Mouse (Mus musculus) brown adipose tissue, adult 24 weeks (tissue): ENCODE measurements at regions not wholly inside any gene's neighbourhood (a gene's known extent, or its start where the extent isn't known, plus 50 kb on each side); places are given as distances from the start of the nearest gene placed in this dataset.

Source experiments
- H3K27ac ChIP-seq: fragments of 200-500 bp; replicated peaks from 2 replicates; pipeline ENCODE4 v1.5.1; 2012; ENCODE audit warnings: low read depth, mild to moderate bottlenecking, low read length
- H3K4me1 ChIP-seq: fragments of 200-500 bp; 2 replicates; pipeline ENCODE4 v1.6.1; 2012; ENCODE audit warnings: low read length, mixed read lengths; ENCODE audit not compliant: control insufficient read depth, insufficient read depth, insufficient read length
- H3K4me3 ChIP-seq: fragments of 200-500 bp; 2 replicates; pipeline ENCODE4 v1.5.1; 2012; ENCODE audit warnings: low read depth, mild to moderate bottlenecking, low read length, moderate library complexity; ENCODE audit not compliant: insufficient read depth

DNA sequence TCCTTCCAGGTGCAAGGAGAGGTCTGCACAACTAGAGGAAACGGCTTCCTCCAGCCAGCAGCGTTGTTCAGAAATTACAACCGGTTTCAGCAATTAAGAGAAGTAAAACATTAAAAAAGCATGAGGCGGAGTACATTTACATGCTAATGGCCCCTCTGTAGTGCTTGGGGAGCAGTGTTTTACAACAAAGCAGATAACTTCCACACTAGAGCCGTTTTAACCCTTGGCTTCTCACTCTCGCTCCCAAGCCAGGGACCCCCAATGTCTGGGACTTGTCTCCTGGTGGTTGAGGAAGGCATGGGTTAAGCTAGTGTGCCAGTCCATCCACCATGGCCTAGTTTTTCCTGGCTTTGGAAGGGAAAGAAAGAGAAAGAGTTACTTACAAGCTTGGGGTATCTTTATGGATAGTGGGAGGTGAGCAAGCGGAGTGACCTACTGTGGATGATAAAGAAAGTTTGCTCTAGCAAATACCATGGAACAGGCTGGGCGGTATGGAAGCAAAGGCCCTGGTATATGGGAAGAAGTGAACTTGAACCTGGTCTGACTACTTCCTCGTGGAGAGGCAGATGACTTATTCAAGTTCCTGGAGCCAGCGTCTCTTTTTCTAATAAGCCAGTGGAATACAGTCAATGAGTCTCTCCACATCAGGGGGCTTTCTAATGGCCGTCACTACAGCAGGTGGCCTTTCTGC, 90.8 kb downstream of the Sox9 start:
- H3K27ac ChIP-seq = no peak overlapping the region
- H3K4me1 ChIP-seq = peaks cover 4% of the 10 kb centered on the region; the same call in 1 of the 2 replicates
- no peak overlapping the region for H3K4me3 ChIP-seq

DNA sequence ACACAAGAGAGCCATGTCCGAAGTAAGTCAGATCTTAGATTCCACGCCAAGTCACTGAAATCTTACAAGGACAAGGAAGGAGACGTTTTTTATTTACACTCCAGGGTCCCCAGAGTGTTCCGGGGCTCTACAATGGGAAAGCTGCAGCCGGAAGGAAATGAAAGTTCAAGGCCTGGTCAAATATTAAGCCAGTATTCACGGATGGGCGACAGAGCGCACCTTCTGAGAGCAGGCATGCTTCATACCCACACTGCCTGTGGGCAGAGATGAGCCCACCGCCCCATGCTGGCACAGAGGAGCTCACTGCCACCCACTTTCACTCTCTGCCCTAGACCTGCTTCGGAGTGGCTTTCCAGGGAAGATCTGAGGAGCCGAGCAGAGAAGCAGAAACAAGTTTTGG, 92.2 kb downstream of the Sox9 start:
- no peak overlapping the region for H3K4me3 ChIP-seq
- peaks cover 4% of the 10 kb centered on the region; the same call in 1 of the 2 replicates for H3K4me1 ChIP-seq
- no peak overlapping the region for H3K27ac ChIP-seq

DNA sequence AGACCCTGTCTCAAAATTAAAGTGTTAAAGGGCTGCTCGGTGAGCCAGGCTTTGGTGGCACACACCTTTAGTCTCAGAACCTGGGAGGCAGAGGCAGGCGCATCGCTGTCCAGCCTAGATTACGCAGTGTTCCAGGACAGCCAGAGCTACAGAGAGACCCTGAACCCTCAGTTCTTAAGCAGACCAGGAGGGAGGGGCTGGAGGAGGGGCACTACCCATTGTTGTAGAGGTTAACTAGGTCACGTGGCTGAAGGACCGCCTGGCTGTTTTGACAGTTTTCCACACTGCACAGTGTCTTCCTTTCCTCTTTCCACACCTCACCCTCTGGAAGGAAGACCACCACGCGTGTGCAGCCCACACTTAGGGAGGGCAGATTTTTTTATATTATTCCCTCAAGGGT, 94.2 kb downstream of the Sox9 start:
- H3K27ac ChIP-seq = no peak overlapping the region
- 0 out of 2 replicates have a peak, but pooled peaks cover 2% of the 10 kb centered on the region for H3K4me1 ChIP-seq
- H3K4me3 ChIP-seq = no peak overlapping the region

DNA sequence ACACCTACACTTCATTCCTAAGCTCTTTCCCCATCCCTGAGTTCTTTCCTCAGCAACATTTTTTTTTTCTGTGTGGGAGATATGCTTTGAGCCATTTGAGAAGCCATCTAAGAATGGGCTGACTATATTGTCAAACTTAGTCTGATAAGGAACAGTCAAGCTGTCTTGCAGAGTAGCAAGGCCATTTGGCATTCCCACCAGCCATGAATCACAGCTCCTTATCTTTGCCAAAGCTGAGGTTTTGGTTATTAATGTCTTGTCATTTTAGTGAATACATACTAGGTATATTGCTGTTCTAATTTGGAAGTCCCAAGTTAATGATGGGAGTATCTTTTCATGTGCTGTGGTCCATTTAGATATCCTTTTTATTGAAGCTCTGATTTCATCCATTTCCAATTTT, 96.4 kb downstream of the Sox9 start:
- Histone ChIP-seq H3K4me3 (no peak overlapping the region), H3K4me1 (0 out of 2 replicates have a peak, but pooled peaks cover 2% of the 10 kb centered on the region), H3K27ac (no peak overlapping the region)

DNA sequence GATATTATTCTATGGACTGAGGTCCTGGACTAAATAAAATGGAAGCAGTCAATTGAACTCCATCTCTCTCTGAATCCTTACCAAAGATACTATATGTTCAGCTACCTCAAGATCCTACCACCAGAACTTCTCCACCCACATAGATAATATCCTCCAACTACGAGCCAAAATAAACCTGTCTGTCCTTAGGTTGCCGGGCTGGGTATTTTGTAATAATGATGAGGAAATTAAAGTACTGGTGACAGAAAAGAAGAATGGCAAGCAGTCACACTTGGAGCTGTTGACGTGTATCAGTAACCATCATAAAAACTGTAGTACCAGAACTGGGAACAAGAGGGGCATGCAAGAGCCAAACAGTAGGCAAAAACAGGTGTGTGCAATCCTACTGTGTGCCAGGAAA, 98.7 kb downstream of the Sox9 start:
- H3K27ac ChIP-seq = no peak overlapping the region

DNA sequence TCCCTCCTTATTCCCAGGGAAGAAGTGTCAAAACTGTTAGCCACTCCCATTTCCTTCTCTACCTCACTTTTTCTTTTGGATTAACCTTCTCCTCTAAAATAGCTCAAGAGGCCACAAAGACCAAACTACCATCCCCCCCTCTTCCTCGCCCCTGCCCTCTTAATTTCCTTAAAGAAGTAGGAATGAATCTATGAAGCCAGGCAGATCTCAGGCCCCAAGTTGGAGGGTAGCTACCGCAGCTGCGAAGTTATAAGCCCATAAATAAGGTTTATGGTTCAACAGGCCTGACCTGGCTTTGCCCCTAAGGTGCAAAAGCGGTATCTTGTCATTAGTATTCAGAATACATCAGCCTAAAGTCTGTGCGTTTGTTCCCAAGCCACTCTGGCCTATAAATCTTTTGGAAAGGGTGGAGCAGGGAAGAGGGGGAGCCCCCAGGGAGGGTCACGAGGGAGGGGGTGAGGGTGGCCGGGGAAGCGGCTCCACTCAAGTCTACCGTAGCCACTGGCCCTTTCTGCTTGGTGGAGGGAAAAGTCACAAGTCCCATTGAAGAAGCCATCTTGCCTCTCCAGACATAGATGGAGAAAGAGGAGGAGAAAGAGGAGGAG, 103.4 kb downstream of the Sox9 start:
- Histone ChIP-seq H3K4me3 (no peak overlapping the region), H3K4me1 (no peaks in the 10 kb centered on the region), H3K27ac (no peak overlapping the region)

More for the DNA sequence above, 98.7 kb downstream of the Sox9 start:
- Histone ChIP-seq H3K4me3 (no peak overlapping the region), H3K4me1 (no peaks in the 10 kb centered on the region)

DNA sequence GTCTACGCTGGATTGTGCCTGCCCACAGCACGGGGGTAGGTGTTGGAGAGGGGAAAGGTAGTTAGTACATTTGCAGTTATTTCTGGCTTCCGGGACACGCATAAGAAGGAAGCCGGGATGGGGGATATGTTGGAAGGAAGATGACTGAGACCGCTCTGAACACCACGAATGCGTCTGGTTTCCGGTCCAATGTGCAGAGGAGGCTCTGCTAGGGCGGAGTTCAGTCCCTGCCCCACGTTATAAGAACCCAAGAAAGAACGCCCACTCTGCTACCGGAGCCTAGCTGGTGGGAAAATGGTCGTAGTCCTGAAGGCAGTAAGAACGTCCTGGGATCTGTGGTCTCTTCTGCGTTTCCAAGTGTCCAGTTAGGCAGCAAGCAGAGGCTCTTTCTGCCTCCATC, 104.1 kb downstream of the Sox9 start:
- Histone ChIP-seq H3K4me3 (no peak overlapping the region), H3K4me1 (no peaks in the 10 kb centered on the region), H3K27ac (no peak overlapping the region)

DNA sequence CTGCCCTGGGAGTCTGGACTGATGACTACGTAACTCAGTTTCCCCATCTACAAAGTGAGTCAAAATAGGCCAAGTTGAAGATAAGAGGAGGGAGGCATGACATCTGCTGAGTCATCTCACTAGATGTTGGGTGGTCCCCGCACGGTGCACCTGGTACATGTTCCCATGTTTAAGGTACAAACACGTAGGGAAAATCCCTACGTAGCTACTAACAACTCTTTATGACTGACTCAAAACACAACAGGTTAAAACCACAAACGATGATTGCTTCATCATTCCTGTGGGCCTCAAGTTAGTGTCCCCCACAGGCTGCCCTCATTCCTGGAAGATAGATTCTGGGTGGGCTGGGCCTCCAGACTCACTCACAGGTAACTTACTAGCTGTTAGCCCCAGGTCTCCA, 107.7 kb downstream of the Sox9 start:
- Histone ChIP-seq H3K4me1 (no peaks in the 10 kb centered on the region), H3K27ac (no peak overlapping the region), H3K4me3 (no peak overlapping the region)

DNA sequence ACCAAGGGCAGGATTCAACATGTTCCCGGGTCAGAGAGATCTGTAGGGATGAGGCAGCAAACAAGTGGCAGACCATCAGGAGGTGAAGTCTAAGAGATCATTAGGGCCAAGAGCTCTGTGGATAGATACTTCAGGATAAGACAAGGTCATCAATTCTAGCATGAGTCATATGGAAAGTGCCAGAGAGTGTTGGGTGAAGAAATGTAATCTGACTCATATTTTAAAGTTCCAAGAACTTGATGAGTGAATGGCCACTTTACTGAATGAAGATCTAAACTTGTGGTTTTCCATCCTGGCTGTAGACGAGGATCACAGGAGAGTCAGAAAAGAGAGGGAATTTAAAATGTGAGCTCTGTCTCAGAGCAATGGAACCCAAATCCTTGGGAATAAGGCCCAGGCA, 115.6 kb downstream of the Sox9 start:
- no peak overlapping the region for H3K27ac ChIP-seq
- H3K4me3 ChIP-seq = no peak overlapping the region
- H3K4me1 ChIP-seq = no peaks in the 10 kb centered on the region

DNA sequence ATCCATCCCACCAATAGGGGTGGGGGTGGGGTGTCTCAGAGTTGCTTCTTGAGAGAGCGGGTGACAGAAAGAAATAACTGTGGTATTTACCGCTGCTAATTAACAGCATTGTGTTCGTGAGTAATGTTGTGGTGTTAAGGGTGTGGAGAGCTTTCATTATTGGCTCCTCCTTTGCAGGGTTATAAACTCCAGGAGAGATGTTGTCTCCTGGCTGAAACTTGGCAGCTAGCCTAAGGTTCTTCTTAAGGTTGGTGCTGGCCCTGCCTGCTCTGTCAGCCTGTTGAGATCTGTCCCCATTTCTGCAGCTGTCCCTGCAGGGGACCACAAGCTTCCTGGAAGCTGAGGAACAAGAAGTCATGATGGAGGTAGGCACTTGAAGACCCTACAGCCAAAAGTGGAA, 120.6 kb downstream of the Sox9 start:
- no peak overlapping the region for H3K4me3 ChIP-seq
- no peak overlapping the region for H3K27ac ChIP-seq
- H3K4me1 ChIP-seq = no peaks in the 10 kb centered on the region

DNA sequence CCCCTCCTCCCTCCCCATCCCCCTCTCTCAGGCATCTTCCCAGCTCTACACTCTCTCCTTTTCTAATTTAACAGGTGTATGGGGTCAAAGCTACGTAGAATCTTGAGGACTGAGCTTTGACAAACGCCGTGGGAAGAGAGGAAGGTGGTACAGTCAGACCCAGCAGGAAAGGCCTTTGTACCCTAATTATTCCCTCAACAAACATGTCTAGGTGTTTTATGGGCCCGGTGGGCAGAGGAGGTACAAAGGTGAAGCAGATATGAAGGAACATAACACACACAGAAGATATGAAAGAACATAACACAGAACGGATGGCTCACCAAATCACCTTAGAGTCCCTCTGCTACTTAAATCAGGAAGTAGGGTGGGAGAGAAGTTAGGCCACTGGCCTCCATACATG, 128.3 kb downstream of the Sox9 start:
- Histone ChIP-seq H3K4me3 (no peak overlapping the region), H3K4me1 (no peaks in the 10 kb centered on the region), H3K27ac (no peak overlapping the region)

DNA sequence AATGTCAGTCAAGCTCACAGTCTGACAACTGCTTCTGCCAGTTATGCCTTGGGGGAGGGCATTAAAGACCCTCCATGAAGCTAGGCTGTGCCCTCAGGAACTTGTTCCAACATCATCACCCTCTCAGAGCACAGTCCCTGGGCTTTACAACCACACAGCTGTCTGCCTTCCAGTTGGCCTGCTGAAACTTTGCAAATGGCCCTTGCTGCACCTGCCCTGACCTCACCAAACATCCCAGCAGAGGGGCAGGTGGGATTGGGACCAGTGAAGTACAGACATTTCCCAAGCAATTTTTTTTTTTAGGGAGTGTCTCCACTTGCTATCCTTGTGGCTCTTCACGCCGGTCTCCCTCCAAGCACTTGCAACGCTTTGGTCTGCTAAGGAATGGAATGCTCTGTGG, 130.9 kb downstream of the Sox9 start:
- Histone ChIP-seq H3K4me3 (no peak overlapping the region), H3K4me1 (no peaks in the 10 kb centered on the region), H3K27ac (no peak overlapping the region)

DNA sequence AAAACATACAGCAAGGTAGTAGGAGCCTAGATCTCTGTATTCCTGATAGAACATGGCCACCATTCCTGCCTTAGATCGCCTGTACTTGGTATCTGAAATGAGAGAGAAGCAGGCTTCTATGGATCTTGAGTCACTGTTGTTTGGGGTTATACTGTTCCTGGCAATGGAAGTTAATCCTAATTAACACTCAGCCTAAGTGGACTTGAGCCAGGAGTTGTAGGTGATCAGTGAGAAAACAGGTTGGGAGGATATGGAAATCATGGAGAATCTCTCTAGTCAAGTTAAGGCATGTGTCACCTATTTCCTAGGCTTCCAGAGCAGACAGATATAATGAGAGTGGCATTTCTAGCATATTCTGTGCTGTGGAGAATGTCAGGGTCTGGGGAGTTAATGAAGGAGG, 134.9 kb downstream of the Sox9 start:
- no peak overlapping the region for H3K27ac ChIP-seq
- no peak overlapping the region for H3K4me3 ChIP-seq
- no peaks in the 10 kb centered on the region for H3K4me1 ChIP-seq

DNA sequence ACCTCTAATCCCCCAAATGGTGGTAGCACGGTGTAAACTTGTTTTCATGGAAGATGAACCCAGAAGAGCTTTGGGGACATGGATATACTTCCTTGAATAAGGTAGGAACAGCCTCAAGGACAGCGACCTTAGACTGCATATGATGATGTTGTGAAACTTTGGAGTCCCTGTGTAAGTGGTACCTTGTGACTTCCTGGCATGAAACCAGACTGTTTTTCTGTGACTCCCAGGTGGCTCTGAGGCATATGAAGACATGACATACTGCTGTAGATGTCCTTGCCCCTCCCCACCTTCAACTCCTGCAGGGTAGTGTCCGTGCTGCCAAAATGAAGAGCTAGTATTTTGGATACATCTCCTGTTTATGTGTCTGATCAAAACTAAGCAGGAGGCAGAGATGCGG, 138.1 kb downstream of the Sox9 start:
- H3K4me3 ChIP-seq = no peak overlapping the region
- H3K4me1 ChIP-seq = no peaks in the 10 kb centered on the region
- H3K27ac ChIP-seq = no peak overlapping the region

DNA sequence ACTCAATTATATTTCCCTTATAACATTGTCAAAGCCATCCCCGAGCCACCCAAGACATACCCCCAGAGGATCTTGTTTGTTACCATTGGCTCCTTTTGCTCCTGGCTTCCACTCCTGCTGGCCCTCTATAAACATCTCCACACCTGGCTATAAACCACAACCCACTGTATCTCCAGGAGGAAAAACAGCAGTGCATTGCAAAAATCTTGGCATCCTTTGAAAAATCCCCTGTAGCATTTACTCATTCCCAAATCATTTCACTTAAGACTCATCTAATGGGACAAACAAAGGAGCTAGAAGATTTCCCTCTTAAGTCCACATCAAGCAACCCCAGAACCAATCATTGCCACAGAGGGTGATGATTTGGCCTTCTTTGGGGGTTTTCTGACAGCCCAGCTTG, 142.6 kb downstream of the Sox9 start:
- Histone ChIP-seq H3K4me3 (no peak overlapping the region), H3K4me1 (no peaks in the 10 kb centered on the region), H3K27ac (no peak overlapping the region)

DNA sequence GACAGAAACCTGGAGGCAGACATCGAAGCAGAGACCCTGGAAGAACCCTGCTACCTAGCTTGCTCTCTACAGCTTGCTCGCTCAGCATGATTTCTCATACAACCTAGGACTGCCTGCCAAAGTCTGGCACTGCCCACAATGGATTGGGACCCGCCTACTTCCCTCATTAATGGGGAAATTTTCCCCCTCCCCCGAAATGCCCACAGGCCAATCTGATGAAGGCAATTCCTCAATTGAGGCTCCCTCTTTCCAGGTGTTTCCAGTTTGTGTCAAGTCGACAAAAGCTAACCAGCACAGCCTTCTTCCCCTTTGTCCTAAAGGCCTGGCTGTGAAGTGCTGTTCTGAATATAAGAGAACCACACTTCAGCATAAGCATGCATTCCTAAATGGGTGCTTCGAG, 143.1 kb downstream of the Sox9 start:
- Histone ChIP-seq H3K4me3 (no peak overlapping the region), H3K4me1 (no peaks in the 10 kb centered on the region), H3K27ac (no peak overlapping the region)
